Mouse (Mus musculus) stomach, postnatal 0 days (tissue): ENCODE data around the gene Zbtb26.

Source experiments
- CTCF ChIP-seq: IDR thresholded peaks from 2 replicates; pipeline ENCODE4 v1.5.1; 2016; ENCODE audit warnings: antibody characterized with exemption, low read depth, mild to moderate bottlenecking, moderate library complexity
- EP300 ChIP-seq: optimal IDR thresholded peaks from 2 replicates; pipeline ENCODE3; 2016; ENCODE audit warnings: antibody characterized with exemption

- TF ChIP-seq CTCF (no peak), EP300 (no peak)
These were observed 19.3 kb downstream of the Zbtb26 start for GRCm38 (mm10) chr2:37423671-37424070.
